Mouse (Mus musculus): Measurements from ENCODE around the gene Elmo1.

- no peak for TF ChIP-seq CTCF (IDR thresholded peaks at IDR 0.05; ENCODE audit: low read depth)
- TF ChIP-seq EP300 (IDR thresholded peaks at IDR 0.05; ENCODE audit: low read depth): no peak
These were observed 4.7 kb downstream of the Elmo1 start for GRCm38 (mm10) chr13:20094916-20095700.
